Mouse (Mus musculus) spleen, adult 10 weeks (tissue): ENCODE measurements around the gene Actl6b. TPM values are rescaled to one million over a fixed set of nuclear protein-coding genes. Genes with fewer than 3 reads are reported as not detected.

Source experiments
- polyA plus RNA-seq: library from polyadenylated mRNA; stranded (reverse); fragments of 350-450 nt; fragmentation: Illumina TruSeq; extraction: RNeasy Lipid Tissue Mini Kit (QIAGEN cat#74804); gene quantifications from one replicate; pipeline ENCODE4 v1.2.3, GENCODE M21; 2015; ENCODE audit warnings: low replicate concordance; ENCODE audit not compliant: insufficient read depth

The Actl6b gene
- not detected for polyA plus RNA-seq

GRCm38 (mm10) chr5:137553411-137553837 is at the start of gene Actl6b:
Gene Actl6b, plus strand, starts transcription at chr5:137553517.

GRCm38 (mm10) chr5:137518436-137518835 is 34.9 kb upstream of the Actl6b start, which contains the start of gene Gigyf1:
Gene Gigyf1, plus strand, starts transcription at chr5:137518548.

GRCm38 (mm10) chr5:137533117-137533827 is 20.0 kb upstream of the Actl6b start, which contains the start of the genes Epo and Gnb2:
Gene Epo, minus strand, starts transcription at chr5:137533242.
Gene Gnb2, minus strand, starts transcription at chr5:137533510.

GRCm38 (mm10) chr5:137569665-137570064 is 16.3 kb downstream of the Actl6b start, which contains the start of gene Tfr2:
Gene Tfr2, plus strand, starts transcription at chr5:137569840.

GRCm38 (mm10) chr5:137600619-137601364 is 47.5 kb downstream of the Actl6b start, which contains the start of gene Mospd3:
Gene Mospd3, minus strand, starts transcription at chr5:137601058.

GRCm38 (mm10) chr5:137613550-137613949 is 60.2 kb downstream of the Actl6b start, which contains the start of gene Pcolce:
Gene Pcolce, minus strand, starts transcription at chr5:137613784.

Other genes starting within 250 kb of the Actl6b start
- 287 TPM for gene Srrt, start 245.8 kb upstream of the Actl6b start, polyA plus RNA-seq
- 3.0 TPM for gene Trip6, start 239.1 kb upstream of the Actl6b start, polyA plus RNA-seq
- 9.0 TPM for gene Slc12a9, start 219.9 kb upstream of the Actl6b start, polyA plus RNA-seq
- gene Ephb4, start 203.4 kb upstream of the Actl6b start, polyA plus RNA-seq = 6.1 TPM
- not detected for gene Zan, start 76.5 kb upstream of the Actl6b start, polyA plus RNA-seq
- gene Pop7, start 51.0 kb upstream of the Actl6b start, polyA plus RNA-seq = 5.8 TPM
- gene Gigyf1, start 35.0 kb upstream of the Actl6b start, polyA plus RNA-seq = 17.4 TPM
- gene Epo, start 20.3 kb upstream of the Actl6b start, polyA plus RNA-seq = not detected
- 75.7 TPM for gene Gnb2, start 20.0 kb upstream of the Actl6b start, polyA plus RNA-seq
- 0.90 TPM for gene Tfr2, start 16.3 kb downstream of the Actl6b start, polyA plus RNA-seq
- gene Mospd3, start 47.5 kb downstream of the Actl6b start, polyA plus RNA-seq = 12.5 TPM
- 39.5 TPM for gene Pcolce, start 60.3 kb downstream of the Actl6b start, polyA plus RNA-seq
- gene Fbxo24, start 75.5 kb downstream of the Actl6b start, polyA plus RNA-seq = not detected
- 29.7 TPM for gene Lrch4, start 75.6 kb downstream of the Actl6b start, polyA plus RNA-seq
- 19.4 TPM for gene Gm20605, start 75.7 kb downstream of the Actl6b start, polyA plus RNA-seq
- 45.6 TPM for gene Sap25, start 87.8 kb downstream of the Actl6b start, polyA plus RNA-seq
- gene Irs3, start 92.2 kb downstream of the Actl6b start, polyA plus RNA-seq = 0.64 TPM
- gene Agfg2, start 131.2 kb downstream of the Actl6b start, polyA plus RNA-seq = 8.7 TPM
- 0.19 TPM for gene Nyap1, start 188.1 kb downstream of the Actl6b start, polyA plus RNA-seq
- gene Tsc22d4, start 192.2 kb downstream of the Actl6b start, polyA plus RNA-seq = 31.3 TPM
- 5.9 TPM for gene Ppp1r35, start 225.3 kb downstream of the Actl6b start, polyA plus RNA-seq
- gene Mepce, start 234.1 kb downstream of the Actl6b start, polyA plus RNA-seq = 37.2 TPM
- gene Zcwpw1, start 234.3 kb downstream of the Actl6b start, polyA plus RNA-seq = 34.2 TPM